In the genomic region with DNA sequence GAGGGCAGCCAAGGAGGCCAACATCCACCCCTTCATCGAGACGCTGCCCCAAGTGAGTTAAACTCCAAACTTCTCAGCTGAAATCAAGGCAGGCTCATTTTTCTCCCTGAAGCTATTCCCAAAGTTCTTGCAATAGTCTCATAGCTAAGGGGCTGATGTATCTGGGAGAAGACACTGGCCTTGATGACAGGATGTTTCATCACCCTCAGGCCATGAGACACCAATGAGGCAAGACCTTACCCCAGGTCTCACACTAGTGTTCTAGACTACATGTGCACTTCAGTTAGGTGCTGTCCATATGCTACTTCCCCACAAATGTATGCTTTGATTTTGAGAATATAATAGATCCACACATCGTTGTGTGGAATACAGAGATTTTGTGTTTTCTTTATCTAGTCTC, we compare ENCODE assay signal across 14 mouse cellular contexts.
"Had no signal": no experiment of that assay in that cellular context is flagged by ENCODE, and none has a peak within 500 bp of the region (broad histone marks: within the 10 kb centered on the region; RNA-seq: fewer than 3 reads in every experiment).

No protein-coding gene starts in this region.

- H3K4me3 ChIP-seq: megakaryocyte, embryonic 14.5 days; neural tube, embryonic 12.5 days; stomach, embryonic 15.5 days had no signal

- H3K36me3 ChIP-seq: neural tube, embryonic 12.5 days; stomach, embryonic 15.5 days had no signal

- ATAC-seq: midbrain, embryonic 16.5 days had no signal

- H3K9ac ChIP-seq: lung, embryonic 14.5 days; neural tube, embryonic 12.5 days; stomach, embryonic 15.5 days had no signal

- DNase-seq: lung, adult 18-20 months; lung, embryonic 14.5 days; lung, postnatal 10 days; lung, postnatal 4 days; midbrain, embryonic 14.5 days; right cerebral cortex, postnatal 14 days; thymus, postnatal 14 days; thymus, postnatal 4 days had no signal

- H3K4me2 ChIP-seq: lung, embryonic 14.5 days; midbrain, embryonic 11.5 days; neural tube, embryonic 12.5 days; stomach, embryonic 15.5 days had no signal

- H3K4me1 ChIP-seq: neural tube, embryonic 12.5 days; stomach, embryonic 15.5 days had no signal

- H3K27ac ChIP-seq: neural tube, embryonic 12.5 days; stomach, embryonic 15.5 days; stomach, postnatal 0 days had no signal

- H3K9me3 ChIP-seq: megakaryocyte, embryonic 14.5 days; neural tube, embryonic 12.5 days; stomach, embryonic 15.5 days had no signal

- H3K27me3 ChIP-seq: megakaryocyte, embryonic 14.5 days; neural tube, embryonic 12.5 days; stomach, embryonic 15.5 days had no signal
